Mouse (Mus musculus): Measurements from ENCODE around the gene Epha3. TPM values are rescaled to one million over a fixed set of nuclear protein-coding genes. Genes with fewer than 3 reads are reported as not detected.

Epha3 gene
- polyA plus RNA-seq, 1 experiment: 0.98 TPM

- TF ChIP-seq CTCF (IDR thresholded peaks at IDR 0.05; ENCODE audit: extremely low read depth, insufficient read depth, insufficient read length, insufficient replicate concordance) (no peak), POLR2A (IDR thresholded peaks at IDR 0.05; ENCODE audit: low read depth, low read length) (no peak)
- no peaks in the 10 kb centered on the region for H3K36me3 ChIP-seq (ENCODE audit: control insufficient read depth, insufficient read depth, low read length)
- H3K27me3 ChIP-seq (ENCODE audit: control insufficient read depth, insufficient read depth, low read length): no peaks in the 10 kb centered on the region
- no peak overlapping the region for H3K4me3 ChIP-seq (ENCODE audit: extremely low read depth, insufficient read depth, insufficient read length)
- 74% methylated on average over 2 of the region's 2 CpGs for WGBS
- no peak for DNase-seq (ENCODE audit: low read depth in 1 of 2, low spot score in 2 of 2)
- H3K27ac ChIP-seq (ENCODE audit: insufficient read depth, low read length): no peak overlapping the region
- no peaks in the 10 kb centered on the region for H3K4me1 ChIP-seq (ENCODE audit: control insufficient read depth, insufficient read depth, insufficient read length)
These were observed 335.2 kb downstream of the Epha3 start for GRCm38 (mm10) chr16:63528821-63529220.

DNA sequence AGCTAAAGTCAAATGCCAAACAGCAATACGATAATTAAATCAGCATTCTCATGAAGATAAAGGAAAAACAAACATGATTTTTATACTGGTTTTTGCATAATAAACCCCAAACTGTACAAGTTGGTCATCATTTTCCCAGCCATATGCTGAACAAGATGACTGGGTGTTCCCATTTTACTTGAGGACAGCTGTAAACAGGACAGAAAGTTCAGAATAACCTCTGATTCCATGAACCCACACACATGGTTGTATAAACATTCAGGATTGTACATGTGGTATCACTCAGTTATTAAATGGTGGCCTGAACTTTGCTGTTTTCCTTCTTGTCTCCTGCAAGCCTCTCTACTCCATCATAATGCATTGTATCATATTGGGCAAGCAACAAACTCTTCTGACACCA is 346.3 kb downstream of the Epha3 start:
- no peak overlapping the region for H3K4me3 ChIP-seq (ENCODE audit: extremely low read depth, insufficient read depth, insufficient read length)

DNA sequence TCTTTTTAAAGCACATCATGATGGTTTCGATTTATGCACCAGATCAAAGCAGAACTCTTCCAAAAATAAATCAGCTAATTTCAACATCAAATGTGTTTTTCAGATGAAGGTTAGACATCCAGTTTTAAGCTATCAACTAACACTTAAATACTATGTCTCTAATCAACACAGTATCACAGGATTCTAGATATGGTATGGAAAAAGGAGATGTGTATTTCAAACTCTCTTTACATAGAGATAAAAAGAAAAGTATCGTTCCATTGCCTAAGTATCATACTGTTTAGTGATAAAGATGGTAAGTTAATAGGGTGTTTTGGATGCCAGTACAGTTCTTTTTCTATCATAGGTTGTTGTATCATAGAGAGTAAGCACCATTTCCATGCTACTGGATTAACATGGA is 353.9 kb downstream of the Epha3 start:
- Histone ChIP-seq H3K36me3 (ENCODE audit: control insufficient read depth, insufficient read depth, low read length) (no peaks in the 10 kb centered on the region), H3K27ac (ENCODE audit: insufficient read depth, low read length) (no peak overlapping the region), H3K27me3 (ENCODE audit: control insufficient read depth, insufficient read depth, low read length) (no peaks in the 10 kb centered on the region), H3K4me1 (ENCODE audit: control insufficient read depth, insufficient read depth, insufficient read length) (no peaks in the 10 kb centered on the region), H3K4me3 (ENCODE audit: extremely low read depth, insufficient read depth, insufficient read length) (no peak overlapping the region)
- no peak for DNase-seq (ENCODE audit: low read depth in 1 of 2, low spot score in 2 of 2)
- 83% methylated on average over 2 of the region's 2 CpGs for WGBS
- TF ChIP-seq POLR2A (IDR thresholded peaks at IDR 0.05; ENCODE audit: low read depth, low read length) (no peak), CTCF (IDR thresholded peaks at IDR 0.05; ENCODE audit: extremely low read depth, insufficient read depth, insufficient read length, insufficient replicate concordance) (no peak)

More for the DNA sequence above, 346.3 kb downstream of the Epha3 start:
- WGBS: 86% methylated on average over 1 of the region's 1 CpGs
- no peak overlapping the region for H3K27ac ChIP-seq (ENCODE audit: insufficient read depth, low read length)
- no peaks in the 10 kb centered on the region for H3K4me1 ChIP-seq (ENCODE audit: control insufficient read depth, insufficient read depth, insufficient read length)
- no peak for DNase-seq (ENCODE audit: low read depth in 1 of 2, low spot score in 2 of 2)
- H3K27me3 ChIP-seq (ENCODE audit: control insufficient read depth, insufficient read depth, low read length): no peaks in the 10 kb centered on the region
- TF ChIP-seq POLR2A (IDR thresholded peaks at IDR 0.05; ENCODE audit: low read depth, low read length): no peak
- no peak for TF ChIP-seq CTCF (IDR thresholded peaks at IDR 0.05; ENCODE audit: extremely low read depth, insufficient read depth, insufficient read length, insufficient replicate concordance)
- no peaks in the 10 kb centered on the region for H3K36me3 ChIP-seq (ENCODE audit: control insufficient read depth, insufficient read depth, low read length)

DNA sequence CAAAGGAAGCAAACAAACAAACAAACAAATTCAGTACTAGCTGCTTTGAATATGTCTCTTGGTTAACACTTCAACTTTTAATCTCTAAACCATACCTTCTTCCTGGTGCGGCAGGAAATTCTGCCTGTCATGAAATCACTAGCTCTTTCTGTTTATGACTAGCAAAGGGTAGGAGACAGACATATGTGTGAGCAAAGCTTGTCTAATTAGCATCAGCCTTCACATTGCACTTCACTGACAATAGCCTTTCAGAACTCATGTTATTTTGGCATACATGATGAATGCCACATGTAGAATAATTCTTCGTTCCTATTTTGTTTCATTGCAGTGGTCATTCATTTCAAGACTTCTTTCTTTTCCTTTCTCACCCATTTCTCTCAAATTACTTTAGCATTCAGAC is 357.5 kb downstream of the Epha3 start:
- Histone ChIP-seq H3K36me3 (ENCODE audit: control insufficient read depth, insufficient read depth, low read length) (no peaks in the 10 kb centered on the region), H3K27ac (ENCODE audit: insufficient read depth, low read length) (no peak overlapping the region), H3K4me1 (ENCODE audit: control insufficient read depth, insufficient read depth, insufficient read length) (no peaks in the 10 kb centered on the region), H3K4me3 (ENCODE audit: extremely low read depth, insufficient read depth, insufficient read length) (no peak overlapping the region), H3K27me3 (ENCODE audit: control insufficient read depth, insufficient read depth, low read length) (no peaks in the 10 kb centered on the region)
- DNase-seq (ENCODE audit: low read depth in 1 of 2, low spot score in 2 of 2): no peak
- 86% methylated on average over 2 of the region's 2 CpGs for WGBS
- TF ChIP-seq POLR2A (IDR thresholded peaks at IDR 0.05; ENCODE audit: low read depth, low read length) (no peak), CTCF (IDR thresholded peaks at IDR 0.05; ENCODE audit: extremely low read depth, insufficient read depth, insufficient read length, insufficient replicate concordance) (no peak)

- H3K4me1 ChIP-seq (ENCODE audit: control insufficient read depth, insufficient read depth, insufficient read length): no peaks in the 10 kb centered on the region
- no peak for TF ChIP-seq CTCF (IDR thresholded peaks at IDR 0.05; ENCODE audit: extremely low read depth, insufficient read depth, insufficient read length, insufficient replicate concordance)
- no peak for TF ChIP-seq POLR2A (IDR thresholded peaks at IDR 0.05; ENCODE audit: low read depth, low read length)
- H3K27me3 ChIP-seq (ENCODE audit: control insufficient read depth, insufficient read depth, low read length): no peaks in the 10 kb centered on the region
- DNase-seq (ENCODE audit: low read depth in 1 of 2, low spot score in 2 of 2): no peak
- 87% methylated on average over 6 of the region's 6 CpGs for WGBS
- no peak overlapping the region for H3K4me3 ChIP-seq (ENCODE audit: extremely low read depth, insufficient read depth, insufficient read length)
- no peak overlapping the region for H3K27ac ChIP-seq (ENCODE audit: insufficient read depth, low read length)
- no peaks in the 10 kb centered on the region for H3K36me3 ChIP-seq (ENCODE audit: control insufficient read depth, insufficient read depth, low read length)
These were observed 362.5 kb downstream of the Epha3 start for GRCm38 (mm10) chr16:63501456-63501855.

DNA sequence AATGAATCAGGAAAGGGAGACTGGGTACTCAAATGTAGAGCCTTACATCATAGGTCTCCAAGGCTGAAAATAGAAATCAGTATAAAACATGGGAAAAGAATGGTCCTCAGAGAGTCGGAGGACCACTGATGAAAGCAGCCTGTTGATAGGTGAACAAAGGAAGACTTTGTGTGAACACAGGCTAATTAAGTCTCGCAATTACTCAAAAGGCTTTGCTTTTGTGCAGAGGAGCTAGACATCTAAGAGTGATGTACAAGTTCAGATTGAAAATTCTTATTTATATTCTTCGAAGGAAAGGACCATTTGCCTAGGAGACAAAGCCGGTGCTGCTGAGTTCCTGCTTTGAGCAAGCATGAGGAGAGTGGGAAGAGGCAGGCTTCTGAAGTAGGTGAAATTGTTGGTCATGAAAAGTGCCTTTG is 363.0 kb downstream of the Epha3 start:
- no peaks in the 10 kb centered on the region for H3K4me1 ChIP-seq (ENCODE audit: control insufficient read depth, insufficient read depth, insufficient read length)
- H3K4me3 ChIP-seq (ENCODE audit: extremely low read depth, insufficient read depth, insufficient read length): no peak overlapping the region
- H3K27ac ChIP-seq (ENCODE audit: insufficient read depth, low read length): no peak overlapping the region
- no peak for TF ChIP-seq POLR2A (IDR thresholded peaks at IDR 0.05; ENCODE audit: low read depth, low read length)
- TF ChIP-seq CTCF (IDR thresholded peaks at IDR 0.05; ENCODE audit: extremely low read depth, insufficient read depth, insufficient read length, insufficient replicate concordance): no peak
- no peaks in the 10 kb centered on the region for H3K27me3 ChIP-seq (ENCODE audit: control insufficient read depth, insufficient read depth, low read length)
- no peak for DNase-seq (ENCODE audit: low read depth in 1 of 2, low spot score in 2 of 2)
- WGBS: 89% methylated on average over 4 of the region's 4 CpGs
- no peaks in the 10 kb centered on the region for H3K36me3 ChIP-seq (ENCODE audit: control insufficient read depth, insufficient read depth, low read length)
